Mouse (Mus musculus) cerebral cortex, adult 2 months (tissue): ENCODE data around the gene Otoa.

Source experiments
- WGBS: fragments of 180-500 bp; shearing (Covaris S2); methylation state at CpG from one replicate; pipeline ENCODE4 v1.1.7; 2018; 5-methylcytosine and 5-hydroxymethylcytosine counted together

Otoa gene

GRCm38 (mm10) chr7:121081350-121081749 is at the start of gene Otoa:
TSS of gene Otoa (plus strand) at chr7:121081650.
- 92% methylated on average over 4 of the region's 4 CpGs for whole genome bisulfite sequencing

DNA sequence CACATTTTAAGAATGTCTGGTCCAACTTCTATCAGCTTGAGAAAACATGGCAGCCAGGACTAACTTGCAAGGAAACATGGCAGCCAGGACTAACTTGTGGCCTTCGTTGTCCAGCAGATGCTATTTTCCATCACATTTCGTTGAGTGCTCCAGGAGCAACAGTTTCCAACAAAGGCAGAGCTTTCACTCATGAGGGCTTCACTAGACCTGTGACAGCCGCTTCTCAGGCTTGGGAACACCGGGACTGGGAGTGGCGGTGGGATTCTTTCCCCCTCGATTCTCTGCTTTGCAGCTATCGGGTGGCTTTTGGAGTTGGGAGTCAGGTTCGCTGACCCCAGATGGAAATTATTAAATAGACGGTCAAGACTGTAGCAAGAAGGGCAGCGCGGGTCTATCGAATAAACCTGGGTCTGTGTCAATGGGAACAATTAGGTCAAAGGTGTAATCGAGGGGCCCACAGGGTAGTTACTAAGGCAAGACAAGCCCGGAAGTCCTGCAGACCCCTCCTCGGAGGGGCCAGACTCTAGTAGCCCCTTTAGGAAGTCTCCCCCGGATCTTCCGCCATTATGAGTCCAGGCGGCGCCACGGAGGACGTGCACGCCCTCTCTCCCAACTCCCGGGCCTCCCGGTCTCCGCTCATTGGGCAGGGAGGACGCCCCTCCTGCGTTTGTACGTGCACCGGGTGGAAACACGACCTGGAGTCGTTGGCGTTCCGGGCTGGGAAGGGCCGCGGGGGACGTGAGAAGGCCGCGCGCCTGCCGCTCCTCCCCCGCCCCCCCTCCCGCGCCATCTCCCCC is 47.4 kb upstream of the Otoa start, which contains the start of gene Mettl9:
Mettl9 (plus strand) TSS at position 590 of the 797 bp plus-strand sequence.
- WGBS, result 2% methylated on average over 42 of the region's 43 CpGs

DNA sequence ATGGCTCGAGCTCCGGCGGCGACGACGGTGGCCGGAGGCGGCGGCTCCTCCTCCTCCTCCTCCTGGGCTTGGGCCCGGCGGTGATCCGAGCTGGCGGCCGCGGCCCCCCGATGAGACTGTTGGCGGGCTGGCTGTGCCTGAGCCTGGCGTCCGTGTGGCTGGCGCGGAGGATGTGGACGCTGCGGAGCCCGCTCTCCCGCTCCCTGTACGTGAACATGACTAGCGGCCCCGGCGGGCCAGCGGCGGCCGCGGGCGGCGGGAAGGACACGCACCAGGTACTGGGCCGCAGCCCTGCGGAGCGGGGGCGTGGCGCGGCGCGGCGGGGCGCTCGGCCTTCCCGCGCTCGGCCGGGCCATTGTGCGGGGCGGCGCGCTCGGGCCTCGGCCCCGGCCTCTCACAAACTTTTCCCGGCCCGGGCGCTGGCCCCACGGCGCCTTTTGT is 46.7 kb upstream of the Otoa start:
- under 1% methylated on average over 55 of the region's 63 CpGs for WGBS

GRCm38 (mm10) chr7:121035161-121035721 is 46.2 kb upstream of the Otoa start:
- WGBS, result 1% methylated on average over 24 of the region's 24 CpGs

DNA sequence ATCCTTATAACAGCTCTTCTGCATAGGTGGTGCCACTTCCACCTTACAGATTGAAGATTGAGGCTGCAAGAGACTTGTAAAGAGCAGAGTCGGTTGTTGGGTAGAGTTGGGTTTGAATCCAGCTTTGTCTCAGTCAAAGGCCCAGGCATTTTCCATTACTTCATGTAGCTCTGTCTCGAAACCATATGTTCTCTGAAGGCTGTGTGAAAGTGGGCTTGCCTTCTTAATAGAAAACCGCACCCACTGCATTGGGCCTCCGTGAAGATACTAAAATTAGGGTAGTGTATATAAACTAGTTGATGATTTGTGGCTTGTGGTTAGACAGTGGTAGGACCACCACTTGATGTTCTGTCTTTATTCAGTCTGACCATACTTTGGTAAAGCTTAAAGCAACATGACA is 40.9 kb upstream of the Otoa start:
- WGBS, result 79% methylated on average over 4 of the region's 4 CpGs

GRCm38 (mm10) chr7:121041989-121042388 is 39.5 kb upstream of the Otoa start:
- WGBS, result 77% methylated on average over 1 of the region's 1 CpGs

DNA sequence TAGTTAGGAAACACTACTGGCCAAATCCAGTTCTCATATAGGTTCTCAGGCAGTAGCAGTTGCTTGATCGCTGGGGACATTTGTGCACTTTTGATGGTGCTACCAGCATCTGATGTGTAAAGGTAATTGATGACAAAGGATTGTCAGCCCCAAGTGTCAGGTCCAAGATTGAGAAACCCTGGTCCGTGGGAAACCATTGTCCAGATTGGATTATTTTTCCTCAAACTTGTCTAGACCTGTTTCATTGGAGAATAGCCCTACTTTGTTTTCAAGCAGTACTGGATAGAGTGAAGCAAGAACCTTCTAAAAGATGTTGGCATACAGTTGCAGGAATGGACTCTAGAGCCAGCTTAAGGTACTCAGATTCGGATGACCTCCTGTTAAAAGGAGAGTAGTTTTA is 38.4 kb upstream of the Otoa start:
- 97% methylated on average over 3 of the region's 3 CpGs for WGBS

DNA sequence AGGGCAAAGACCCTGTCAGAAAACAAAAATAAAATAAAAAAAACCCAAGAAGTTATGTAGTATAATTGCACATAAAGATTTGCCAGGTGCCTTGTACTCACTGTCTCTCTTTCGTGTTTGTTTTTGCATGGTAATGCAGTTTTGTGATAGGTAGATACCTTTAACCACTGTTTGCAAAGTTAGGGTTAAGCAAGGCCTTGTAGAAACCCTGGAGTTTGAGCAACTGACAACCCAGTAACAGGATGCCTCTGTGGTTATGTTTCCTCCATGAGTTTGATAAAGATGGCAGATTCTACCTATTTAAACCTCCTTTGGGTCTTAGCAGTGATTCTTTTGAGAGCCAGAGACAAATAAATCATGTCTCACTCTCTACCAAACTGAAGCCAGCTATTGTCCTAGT is 37.9 kb upstream of the Otoa start:
- WGBS, result 98% methylated on average over 1 of the region's 1 CpGs

- WGBS, result 84% methylated on average over 1 of the region's 1 CpGs
Observed at GRCm38 (mm10) chr7:121044251-121044650, 37.2 kb upstream of the Otoa start.

GRCm38 (mm10) chr7:121045671-121046453 is 35.6 kb upstream of the Otoa start:
- WGBS, result 94% methylated on average over 6 of the region's 6 CpGs

DNA sequence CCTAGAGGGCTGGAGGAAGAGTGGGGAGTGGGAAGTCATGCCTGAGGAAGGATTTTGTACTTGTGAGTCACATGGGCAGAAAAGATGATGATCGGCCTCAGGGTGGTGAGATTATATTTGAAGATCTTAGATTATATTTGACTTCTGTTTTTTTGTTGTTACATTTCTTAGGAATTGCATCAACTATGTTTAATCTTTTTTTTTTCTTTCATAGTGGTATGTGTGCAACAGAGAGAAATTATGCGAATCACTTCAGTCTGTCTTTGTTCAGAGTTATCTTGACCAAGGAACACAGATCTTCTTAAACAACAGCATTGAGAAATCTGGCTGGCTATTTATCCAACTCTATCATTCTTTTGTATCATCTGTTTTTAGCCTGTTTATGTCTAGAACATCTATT is 33.8 kb upstream of the Otoa start:
- 92% methylated on average over 2 of the region's 2 CpGs for WGBS

- 91% methylated on average over 4 of the region's 4 CpGs for WGBS
Observed at GRCm38 (mm10) chr7:121053071-121053470, 28.4 kb upstream of the Otoa start.

DNA sequence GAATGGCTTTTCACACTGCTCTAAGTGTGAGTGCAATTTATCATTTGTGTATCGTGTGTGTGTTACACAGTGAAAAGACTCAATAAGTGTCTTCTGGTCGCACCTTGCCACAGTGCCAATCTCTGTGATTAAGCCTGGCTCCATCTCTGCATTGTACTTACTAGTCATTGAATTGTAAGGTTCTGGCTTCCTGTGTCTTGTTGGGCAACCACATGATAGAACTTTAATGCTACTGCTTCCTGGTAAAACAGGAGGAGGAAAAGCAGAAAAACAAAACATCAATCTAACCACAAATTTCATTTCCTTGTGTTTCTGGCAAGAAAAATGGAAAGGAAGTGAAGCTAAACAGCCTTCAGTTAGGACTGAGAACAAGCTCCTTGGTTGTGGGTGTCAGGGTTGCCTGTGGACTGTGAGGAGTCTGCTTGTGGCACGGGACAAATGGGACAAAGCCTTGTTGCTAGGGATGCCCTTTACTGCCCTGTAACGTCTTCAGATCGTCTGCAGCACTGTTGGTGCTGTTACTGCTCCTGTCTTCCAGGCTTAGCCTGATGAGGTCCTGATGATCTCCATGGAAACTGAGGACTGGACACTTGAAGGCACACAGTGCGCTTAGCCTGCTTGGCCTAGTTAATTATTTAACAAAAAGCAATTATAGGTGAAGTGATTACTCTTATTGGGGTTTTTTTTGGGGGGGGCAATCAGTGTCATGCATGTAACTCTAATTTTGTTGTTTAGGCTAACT is 21.8 kb upstream of the Otoa start:
- WGBS, result 65% methylated on average over 6 of the region's 6 CpGs

- 40% methylated on average over 4 of the region's 4 CpGs for WGBS
Observed at GRCm38 (mm10) chr7:121064309-121064708, 17.1 kb upstream of the Otoa start.

- WGBS, result 87% methylated on average over 4 of the region's 4 CpGs
Observed at GRCm38 (mm10) chr7:121071276-121071675, 10.2 kb upstream of the Otoa start.

DNA sequence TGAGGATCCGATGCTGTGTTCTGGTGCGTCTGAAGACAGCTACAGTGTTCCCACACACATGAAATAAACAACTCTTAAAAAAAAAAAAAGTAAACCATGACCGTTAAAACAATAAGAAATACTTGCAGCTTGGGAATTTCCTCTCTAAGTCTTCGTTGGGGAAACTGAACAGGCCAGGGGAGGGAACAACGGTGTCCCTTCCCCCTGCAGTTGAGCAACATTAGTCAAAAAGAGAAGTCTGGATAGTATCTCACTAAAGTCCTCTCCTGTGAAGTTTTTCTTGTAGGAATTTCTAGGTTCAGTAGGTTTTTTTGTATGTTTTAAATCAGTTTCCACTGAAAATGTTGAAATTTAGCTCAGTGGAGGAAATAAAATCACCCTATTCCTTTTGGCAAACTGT is 8.9 kb upstream of the Otoa start:
- WGBS, result 74% methylated on average over 5 of the region's 5 CpGs

- 81% methylated on average over 11 of the region's 11 CpGs for WGBS
Observed at GRCm38 (mm10) chr7:121074281-121074680, 7.2 kb upstream of the Otoa start, which contains the start of gene Igsf6. TSS of gene Igsf6 (minus strand) at chr7:121074572.

DNA sequence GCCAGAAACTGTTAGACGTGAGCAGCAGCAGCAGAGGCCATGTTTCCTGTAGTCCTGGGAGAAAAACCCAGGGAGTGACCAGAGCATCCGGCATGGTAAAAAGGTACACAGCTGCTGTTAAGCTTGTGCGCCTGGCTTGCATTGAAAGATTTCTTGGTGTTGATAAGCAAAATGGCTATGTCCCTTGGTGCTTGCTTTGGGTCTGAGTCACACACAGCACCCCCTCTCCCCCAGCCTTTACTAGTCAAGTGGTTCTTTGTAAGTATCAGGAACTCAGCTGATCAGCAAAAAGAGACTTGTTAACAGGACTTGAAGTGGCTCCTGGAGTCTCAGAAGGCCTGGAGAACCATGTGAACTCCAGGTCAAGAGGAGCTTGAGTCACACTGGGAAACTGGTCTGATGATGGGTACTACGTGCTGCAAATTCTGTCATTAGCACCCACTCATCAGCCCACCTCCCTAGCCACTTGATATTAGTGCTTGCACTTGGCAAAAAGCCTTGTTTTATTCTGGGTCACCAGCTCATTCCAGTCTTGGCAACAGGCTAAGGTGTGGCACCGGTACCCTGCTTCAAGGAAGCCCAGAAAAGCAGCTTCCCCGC is 6.5 kb upstream of the Otoa start:
- WGBS, result 67% methylated on average over 6 of the region's 6 CpGs

GRCm38 (mm10) chr7:121075416-121075815 is 6.0 kb upstream of the Otoa start:
- WGBS, result 68% methylated on average over 5 of the region's 5 CpGs

DNA sequence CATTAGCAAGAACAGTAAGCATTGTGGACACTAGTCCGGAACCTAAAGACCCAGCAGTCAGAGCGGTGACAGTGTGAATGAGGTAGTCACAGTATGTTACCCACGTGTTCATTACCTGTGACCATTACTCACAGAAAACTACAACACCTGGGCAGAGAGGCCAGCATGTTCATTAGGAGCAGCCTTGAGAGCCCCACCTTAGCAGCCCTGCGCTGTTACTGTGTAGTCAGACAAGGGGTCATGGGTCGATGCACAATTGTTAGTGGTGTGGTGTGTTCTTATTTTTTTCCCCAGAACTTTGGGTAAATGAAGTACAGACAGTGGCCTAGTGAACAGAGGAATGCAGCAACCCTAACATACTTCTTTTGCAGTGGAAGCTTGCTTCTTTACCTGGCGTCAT is 4.1 kb upstream of the Otoa start:
- WGBS, result 91% methylated on average over 6 of the region's 6 CpGs

- WGBS, result 9% methylated on average over 5 of the region's 5 CpGs
Observed at GRCm38 (mm10) chr7:121077829-121078228, 3.6 kb upstream of the Otoa start.
